Mouse (Mus musculus): ENCODE measurements around the gene B3gnt6. TPM values are rescaled to one million over a fixed set of nuclear protein-coding genes. Genes with fewer than 3 reads are reported as not detected.

B3gnt6 gene
- polyA plus RNA-seq, 1 experiment, result 5.1 TPM

GRCm38 (mm10) chr7:98142648-98143047 lies 56.6 kb downstream of the B3gnt6 start:
- TF ChIP-seq CTCF (IDR thresholded peaks at IDR 0.05; ENCODE audit: extremely low read depth, insufficient read length, insufficient replicate concordance, low read depth, low read length) (no peak), POLR2A (IDR thresholded peaks at IDR 0.05; ENCODE audit: low read depth, low read length) (no peak)
- H3K36me3 ChIP-seq (ENCODE audit: control insufficient read depth, insufficient read depth, low read length), result 0 out of 2 replicates have a peak, but pooled peaks cover 2% of the 10 kb centered on the region
- 74% methylated on average over 3 of the region's 3 CpGs for WGBS
- H3K27ac ChIP-seq (ENCODE audit: insufficient read depth, low read depth, low read length), result no peak overlapping the region
- H3K27me3 ChIP-seq (ENCODE audit: control insufficient read depth, insufficient read depth, low read length), result no peaks in the 10 kb centered on the region
- H3K4me1 ChIP-seq (ENCODE audit: control insufficient read depth, insufficient read depth, insufficient read length, low read length), result peaks cover 12% of the 10 kb centered on the region
- no peak overlapping the region for H3K4me3 ChIP-seq (ENCODE audit: low read depth, low read length)

Other genes starting within 250 kb of the B3gnt6 start
- 26.9 and 51.7 TPM in 2 replicates for gene Myo7a, start 80.0 kb downstream of the B3gnt6 start, polyA plus RNA-seq (2012; rRNA removed)
- 0.65 and 1.4 TPM in 2 replicates for gene Omp, start 54.0 kb downstream of the B3gnt6 start, polyA plus RNA-seq (2012; rRNA removed)
- gene Capn5, start 21.2 kb downstream of the B3gnt6 start, polyA plus RNA-seq (2012; rRNA removed), result 15.6 and 17.2 TPM in 2 replicates
- 1.4 and 4.2 TPM in 2 replicates for gene Acer3, start 121.7 kb upstream of the B3gnt6 start, polyA plus RNA-seq (2012; rRNA removed)
- gene Tsku, start 161.8 kb upstream of the B3gnt6 start, polyA plus RNA-seq (2012; rRNA removed), result 34.0 and 55.0 TPM in 2 replicates
- gene Gucy2d, start 240.9 kb upstream of the B3gnt6 start, polyA plus RNA-seq (2012; rRNA removed), result not detected in 2 replicates